Mouse (Mus musculus) small intestine, adult 2 months (tissue): ENCODE measurements around the gene Ippk.

Experiments
- CTCF ChIP-seq: fragments of 200-500 bp; IDR thresholded peaks from 2 replicates; pipeline ENCODE4 v1.5.1; 2012; ENCODE audit warnings: low read depth, mild to moderate bottlenecking, control low read depth, inconsistent platforms, low read length, moderate library complexity, mixed read lengths; ENCODE audit not compliant: insufficient replicate concordance, insufficient read length; ENCODE audit errors: extremely low read depth
- POLR2A ChIP-seq: fragments of 200-500 bp; IDR thresholded peaks from 2 replicates; pipeline ENCODE4 v1.6.1; 2012; ENCODE audit warnings: low read depth, mild to moderate bottlenecking, control low read depth, inconsistent platforms, low read length, moderate library complexity

GRCm38 (mm10) chr13:49374304-49374703 is 46.7 kb upstream of the Ippk start:
- no peak for TF ChIP-seq POLR2A
- no peak for TF ChIP-seq CTCF
